Mouse (Mus musculus) neural tube, embryonic 15.5 days (tissue): ENCODE results near the gene H1foo. TPM values are rescaled to one million over a fixed set of nuclear protein-coding genes. Genes with fewer than 3 reads are reported as not detected.

ENCODE experiments used
- ATAC-seq: fragments of 200-750 bp; cut with Nextera tagmentation; 2 replicates; pipeline ENCODE4 v1.8.0; 2017; ENCODE audit warnings: mild to moderate bottlenecking, moderate TSS enrichment, moderate library complexity; ENCODE audit not compliant: low FRiP score
- H3K27ac ChIP-seq: fragments of 300-500 bp; sonication (generic); replicated peaks from 2 replicates; pipeline ENCODE4 v1.5.1; 2015; ENCODE audit warnings: mild to moderate bottlenecking, inconsistent platforms
- H3K27me3 ChIP-seq: fragments of 300-500 bp; sonication (generic); replicated peaks from 2 replicates; pipeline ENCODE4 v1.6.1; 2015; ENCODE audit warnings: inconsistent platforms
- H3K36me3 ChIP-seq: fragments of 300-500 bp; sonication (generic); 2 replicates; pipeline ENCODE4 v1.6.1; 2015; ENCODE audit warnings: inconsistent platforms
- H3K4me1 ChIP-seq: fragments of 300-500 bp; sonication (generic); 2 replicates; pipeline ENCODE4 v1.6.1; 2015; ENCODE audit warnings: inconsistent platforms
- H3K4me2 ChIP-seq: fragments of 300-500 bp; sonication (generic); 2 replicates; pipeline ENCODE4 v1.6.1; 2015; ENCODE audit warnings: inconsistent platforms, mild to moderate bottlenecking, moderate library complexity
- H3K4me3 ChIP-seq: fragments of 300-500 bp; sonication (generic); replicated peaks from 2 replicates; pipeline ENCODE4 v1.5.1; 2015; ENCODE audit warnings: mild to moderate bottlenecking, inconsistent platforms
- H3K9ac ChIP-seq: fragments of 300-500 bp; sonication (generic); replicated peaks from 2 replicates; pipeline ENCODE4 v1.6.1; 2015; ENCODE audit warnings: mild to moderate bottlenecking, inconsistent platforms
- H3K9me3 ChIP-seq: fragments of 300-500 bp; sonication (generic); replicated peaks from 2 replicates; pipeline ENCODE4 v1.6.1; 2016; ENCODE audit warnings: inconsistent platforms
- WGBS: fragments of 180-500 bp; shearing (Covaris S2); methylation state at CpG from one replicate; pipeline ENCODE4 v1.1.7; 2015; ENCODE audit warnings: mixed read lengths; 5-methylcytosine and 5-hydroxymethylcytosine counted together
- polyA plus RNA-seq: library from polyadenylated mRNA; unstranded; fragments of >200 nt; fragmentation: Nextera tagmentation; extraction: Ambion mirVana; gene quantifications from 2 replicates; pipeline ENCODE4 v1.2.1, GENCODE M21; 2015

H1foo gene
- polyA plus RNA-seq, 1 experiment from 2014 or later: not detected

DNA sequence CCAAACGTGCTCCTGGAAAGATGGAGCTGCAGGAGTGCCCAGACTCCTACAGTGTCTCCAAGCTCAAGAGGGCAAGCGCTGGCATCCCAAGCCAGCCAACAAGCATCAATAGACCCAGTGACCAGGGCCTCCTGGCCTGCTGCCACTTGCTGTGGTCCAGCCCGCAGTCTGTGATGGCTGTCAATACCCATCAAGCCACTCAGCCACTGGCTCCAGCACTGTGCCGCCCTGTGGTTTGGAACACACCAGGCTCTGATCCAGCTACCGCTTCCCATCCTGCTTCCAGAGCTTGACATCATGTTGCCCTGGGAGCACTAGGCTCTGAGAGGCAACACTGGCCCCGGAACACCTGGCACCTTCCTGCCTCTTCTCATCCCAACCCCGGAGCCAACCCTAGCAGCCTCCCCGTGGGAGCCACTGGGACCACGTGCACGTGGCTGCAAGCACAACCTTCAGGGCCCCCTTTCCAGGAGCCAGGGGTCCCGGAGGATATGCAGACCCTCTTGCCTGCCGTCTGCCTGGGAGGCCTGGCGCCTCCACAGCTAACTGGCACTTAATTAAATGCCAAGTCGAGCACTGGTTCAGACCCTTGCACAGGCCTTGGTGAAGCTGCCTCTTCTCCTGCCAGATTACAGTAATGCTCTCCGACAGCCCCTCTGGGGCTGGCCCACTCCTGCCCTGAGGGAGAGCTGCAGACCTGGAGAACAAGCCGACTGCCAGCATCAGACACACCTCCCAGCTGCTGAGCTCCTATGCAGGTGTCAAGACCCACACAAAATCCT lies 29.3 kb downstream of the H1foo start:
- Histone ChIP-seq H3K9me3 (no peaks in the 10 kb centered on the region), H3K36me3 (no peaks in the 10 kb centered on the region), H3K4me1 (peaks cover 26% of the 10 kb centered on the region), H3K9ac (no peak overlapping the region), H3K4me2 (no peak overlapping the region), H3K27me3 (no peaks in the 10 kb centered on the region), H3K4me3 (no peak overlapping the region), H3K27ac (no peak overlapping the region)
- ATAC-seq: no peak
- 58% methylated on average over 16 of the region's 16 CpGs for WGBS

DNA sequence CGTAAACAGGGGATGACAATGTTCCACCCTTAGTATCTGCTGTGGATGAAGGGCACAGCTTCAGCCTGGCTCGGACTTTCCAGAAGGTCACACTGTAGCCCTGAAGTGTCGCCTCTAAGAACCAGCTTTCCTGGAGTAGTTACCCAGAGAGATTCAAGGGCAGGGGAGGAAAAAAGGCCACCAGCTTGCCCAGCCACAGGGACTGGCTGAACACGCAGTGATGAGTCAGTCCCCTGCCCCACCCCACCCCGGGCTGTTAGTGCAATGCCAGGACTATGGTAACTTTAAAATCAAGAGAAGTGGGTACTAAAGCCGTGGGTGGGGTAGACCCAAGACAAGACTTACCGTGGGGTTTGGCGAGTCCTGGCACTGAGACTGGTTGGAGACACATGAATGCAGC lies 30.9 kb downstream of the H1foo start:
- Histone ChIP-seq H3K36me3 (no peaks in the 10 kb centered on the region), H3K9ac (no peak overlapping the region), H3K4me2 (no peak overlapping the region), H3K4me1 (peaks cover 26% of the 10 kb centered on the region), H3K4me3 (no peak overlapping the region), H3K9me3 (no peaks in the 10 kb centered on the region), H3K27ac (no peak overlapping the region), H3K27me3 (no peaks in the 10 kb centered on the region; the same call in 1 of the 2 replicates)
- ATAC-seq: no peak
- 86% methylated on average over 8 of the region's 8 CpGs for WGBS

DNA sequence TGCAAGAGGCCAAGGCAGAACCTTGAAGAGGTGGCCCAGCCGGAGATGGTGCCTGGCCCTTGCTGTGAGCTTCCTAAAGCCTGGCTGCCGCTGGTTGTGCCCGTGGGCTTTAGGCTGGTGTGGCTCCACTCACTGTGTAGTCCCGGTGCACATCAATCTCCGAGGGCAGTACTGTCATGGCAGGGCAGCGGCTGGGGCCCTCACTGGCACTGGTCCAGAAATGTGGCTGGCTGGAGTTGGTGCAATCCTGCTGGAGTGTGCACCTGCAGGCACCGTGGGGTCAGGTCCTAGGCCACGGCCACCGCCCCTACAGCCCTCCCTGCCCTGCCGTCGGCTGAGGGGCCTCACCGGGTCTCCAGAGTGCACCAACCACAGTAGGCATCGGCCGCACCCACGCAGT lies 33.1 kb downstream of the H1foo start:
- 71% methylated on average over 15 of the region's 15 CpGs for WGBS
- H3K27ac ChIP-seq: no peak overlapping the region
- ATAC-seq: no peak
- H3K4me3 ChIP-seq: no peak overlapping the region
- no peaks in the 10 kb centered on the region; the same call in 1 of the 2 replicates for H3K27me3 ChIP-seq
- H3K9me3 ChIP-seq: no peaks in the 10 kb centered on the region
- H3K4me1 ChIP-seq: peaks cover 8% of the 10 kb centered on the region; the same call in 1 of the 2 replicates
- no peak overlapping the region for H3K9ac ChIP-seq
- no peaks in the 10 kb centered on the region for H3K36me3 ChIP-seq
- H3K4me2 ChIP-seq: no peak overlapping the region

DNA sequence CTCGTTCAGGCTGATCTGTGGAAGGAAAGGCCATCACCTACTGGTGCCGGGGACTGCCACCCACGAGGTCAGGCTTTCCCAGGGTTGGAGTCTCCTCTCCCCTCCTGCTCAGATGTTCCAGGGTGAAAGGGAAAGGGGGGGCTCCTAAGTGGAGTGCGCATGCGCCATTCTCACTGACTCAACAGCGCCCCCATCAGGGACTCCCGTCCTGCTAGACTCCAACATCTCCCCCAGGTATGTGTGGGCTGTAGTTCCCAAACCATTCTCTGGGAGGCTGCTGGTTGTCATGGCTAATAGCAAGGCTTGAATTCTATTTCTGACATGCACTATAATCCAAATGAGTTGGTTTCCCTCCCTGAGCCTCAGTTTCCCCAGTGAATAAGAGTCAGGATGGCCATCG lies 33.9 kb downstream of the H1foo start:
- Histone ChIP-seq H3K27ac (no peak overlapping the region), H3K4me3 (no peak overlapping the region), H3K9ac (no peak overlapping the region), H3K27me3 (no peaks in the 10 kb centered on the region; the same call in 1 of the 2 replicates), H3K9me3 (no peaks in the 10 kb centered on the region), H3K4me1 (peaks cover 9% of the 10 kb centered on the region; the same call in 1 of the 2 replicates), H3K4me2 (no peak overlapping the region), H3K36me3 (no peaks in the 10 kb centered on the region)
- no peak for ATAC-seq
- 68% methylated on average over 8 of the region's 8 CpGs for WGBS

DNA sequence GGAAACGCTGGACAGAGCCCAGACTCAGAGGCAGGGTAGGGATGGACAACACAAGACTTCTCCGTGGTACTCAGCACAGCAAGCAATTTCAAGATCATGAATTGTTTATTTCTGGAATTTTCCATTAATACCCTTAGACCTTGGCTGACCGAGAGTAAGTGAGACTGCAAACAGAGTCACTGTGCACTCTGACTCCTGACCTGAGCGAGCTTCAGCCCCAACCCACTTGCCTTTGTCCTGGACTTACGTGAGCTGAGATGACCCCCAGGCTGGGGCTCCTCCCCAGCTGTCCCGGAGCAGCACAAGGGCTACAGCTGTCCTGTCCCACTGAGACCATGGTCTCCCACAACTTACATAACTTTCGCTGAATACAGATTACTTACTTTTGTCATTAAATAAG lies 38.2 kb downstream of the H1foo start:
- no peaks in the 10 kb centered on the region for H3K9me3 ChIP-seq
- H3K4me2 ChIP-seq: no peak overlapping the region
- no peak for ATAC-seq
- 0 out of 2 replicates have a peak overlapping the region, but pooled peaks have one; percentile 15 for H3K27ac ChIP-seq
- H3K36me3 ChIP-seq: no peaks in the 10 kb centered on the region
- H3K4me3 ChIP-seq: no peak overlapping the region
- H3K9ac ChIP-seq: no peak overlapping the region
- H3K4me1 ChIP-seq: peaks cover 36% of the 10 kb centered on the region
- no peaks in the 10 kb centered on the region; the same call in 1 of the 2 replicates for H3K27me3 ChIP-seq
- WGBS: 52% methylated on average over 7 of the region's 7 CpGs

DNA sequence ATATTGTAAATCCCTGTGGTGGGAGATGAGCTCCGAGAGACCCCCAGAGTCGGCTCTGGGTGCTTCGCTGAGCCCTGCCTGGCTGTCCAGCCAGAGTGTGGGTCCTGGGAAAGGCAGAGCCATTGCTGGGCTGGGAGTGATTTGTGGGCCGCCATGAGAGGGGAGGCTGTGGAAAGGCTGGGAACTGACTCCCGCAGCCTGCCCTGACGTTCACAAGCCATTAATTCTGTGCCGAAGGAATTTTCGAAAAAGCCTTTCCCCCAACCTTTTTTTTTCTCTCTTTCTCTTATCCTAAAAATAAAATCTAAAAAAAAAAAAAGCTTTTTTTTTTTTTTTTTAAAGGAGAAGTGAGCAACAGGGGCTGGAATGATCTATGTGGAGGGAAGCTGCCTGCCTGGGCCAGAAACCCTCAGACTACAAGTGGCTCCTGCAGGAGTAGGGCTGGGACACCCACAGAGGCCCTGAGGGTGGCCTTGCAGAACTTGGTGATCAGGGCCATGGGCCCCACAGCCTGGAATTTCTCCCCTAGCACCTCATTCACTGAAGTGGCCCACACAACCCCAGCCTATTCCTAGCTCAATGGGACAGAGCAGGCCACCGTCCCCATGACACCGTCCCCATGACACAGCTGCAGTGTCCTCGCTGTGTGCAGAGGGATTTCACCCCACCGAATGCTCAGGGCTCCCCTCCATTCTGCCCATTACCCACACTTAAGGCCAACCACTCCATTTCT lies 38.7 kb downstream of the H1foo start:
- Histone ChIP-seq H3K4me1 (peaks cover 36% of the 10 kb centered on the region), H3K27ac (peak overlapping the region; percentile 15), H3K27me3 (no peaks in the 10 kb centered on the region; the same call in 1 of the 2 replicates), H3K9me3 (no peaks in the 10 kb centered on the region), H3K9ac (no peak overlapping the region), H3K36me3 (no peaks in the 10 kb centered on the region), H3K4me2 (no peak overlapping the region), H3K4me3 (no peak overlapping the region)
- ATAC-seq: no peak
- 32% methylated on average over 12 of the region's 12 CpGs for WGBS

DNA sequence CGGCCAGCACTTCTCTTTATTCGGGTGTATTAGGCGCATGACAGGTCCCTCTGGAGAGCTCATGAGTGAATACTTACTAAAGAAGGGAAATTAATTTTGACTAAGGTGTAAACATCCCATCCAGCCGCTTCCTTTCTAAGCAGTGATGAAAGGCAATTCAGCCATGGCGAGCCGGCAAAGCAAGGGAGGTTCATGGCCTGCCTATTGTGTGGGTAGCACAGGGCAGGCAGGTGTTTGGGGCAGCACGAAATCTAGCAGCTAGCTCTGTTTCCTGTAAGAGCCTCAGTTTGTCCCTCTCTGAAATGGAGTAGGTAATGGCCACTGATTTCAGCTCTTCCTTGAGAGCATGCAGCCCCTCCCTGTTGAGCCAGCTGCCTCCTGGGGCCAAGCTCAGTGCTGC lies 39.8 kb downstream of the H1foo start:
- Histone ChIP-seq H3K27ac (no peak overlapping the region), H3K4me3 (no peak overlapping the region), H3K27me3 (no peaks in the 10 kb centered on the region; the same call in 1 of the 2 replicates), H3K9ac (no peak overlapping the region), H3K4me2 (no peak overlapping the region), H3K4me1 (peaks cover 36% of the 10 kb centered on the region), H3K36me3 (no peaks in the 10 kb centered on the region), H3K9me3 (no peaks in the 10 kb centered on the region)
- ATAC-seq: no peak
- 55% methylated on average over 7 of the region's 7 CpGs for WGBS

DNA sequence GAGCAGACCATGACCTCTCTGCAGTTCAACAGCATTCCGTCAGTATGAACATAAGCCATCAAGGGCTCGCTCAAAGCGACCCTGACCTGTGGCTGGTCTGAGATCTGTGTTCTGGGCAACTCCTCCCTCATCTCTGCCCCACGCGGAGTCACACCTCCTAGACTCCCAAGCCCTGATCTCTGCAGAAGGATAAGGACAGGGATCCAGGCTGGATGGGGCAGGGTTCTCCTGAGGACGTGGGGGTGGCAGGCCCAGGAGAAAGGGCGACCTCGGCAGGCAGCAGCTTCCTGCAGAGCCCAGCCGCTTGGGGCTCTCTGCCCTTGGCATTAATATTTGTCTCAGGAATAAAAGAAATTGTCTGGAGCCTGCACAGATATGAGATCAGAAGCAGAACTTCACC lies 40.9 kb downstream of the H1foo start:
- ATAC-seq: no peak
- Histone ChIP-seq H3K27ac (no peak overlapping the region), H3K36me3 (no peaks in the 10 kb centered on the region), H3K9ac (no peak overlapping the region), H3K4me2 (no peak overlapping the region), H3K4me1 (peaks cover 36% of the 10 kb centered on the region), H3K27me3 (peaks cover 3% of the 10 kb centered on the region; the same call in 1 of the 2 replicates), H3K9me3 (no peaks in the 10 kb centered on the region), H3K4me3 (no peak overlapping the region)
- 79% methylated on average over 9 of the region's 9 CpGs for WGBS

DNA sequence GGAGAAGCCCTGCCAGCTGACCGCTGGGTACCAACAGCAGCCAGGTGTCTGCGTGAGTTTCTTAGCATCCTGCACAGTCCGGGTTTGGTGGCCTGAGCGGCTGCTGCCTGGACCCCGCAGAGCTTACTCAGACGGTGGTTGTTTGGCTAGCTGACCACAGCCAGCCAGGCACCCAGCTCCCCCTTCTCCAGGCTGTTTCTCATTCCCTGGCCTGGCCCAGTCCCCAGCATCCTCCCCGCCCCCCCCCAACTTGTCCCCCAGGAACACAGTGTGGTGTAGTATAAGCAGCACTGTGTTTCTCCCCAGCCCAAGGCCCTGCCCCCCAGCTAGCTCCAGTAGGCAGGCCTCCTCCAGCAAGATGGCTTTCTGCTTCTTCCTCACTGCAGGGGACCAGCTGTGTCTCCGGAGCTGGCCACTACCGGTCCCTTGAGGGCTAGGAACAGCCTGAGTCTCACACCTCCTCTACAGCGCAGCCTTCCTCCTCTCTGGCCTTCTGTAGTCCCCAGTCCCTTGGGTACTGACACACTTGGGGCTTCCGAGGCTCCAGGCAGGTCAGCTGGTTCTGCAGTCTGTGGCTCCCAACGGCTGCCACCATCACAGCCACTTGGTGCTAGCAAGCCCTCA lies 41.8 kb downstream of the H1foo start:
- no peak overlapping the region for H3K27ac ChIP-seq
- WGBS: 53% methylated on average over 12 of the region's 12 CpGs
- 0 out of 2 replicates have a peak overlapping the region, but pooled peaks have one; percentile 13 for H3K4me2 ChIP-seq
- no peak overlapping the region for H3K4me3 ChIP-seq
- no peaks in the 10 kb centered on the region for H3K9me3 ChIP-seq
- H3K27me3 ChIP-seq: peaks cover 13% of the 10 kb centered on the region
- no peaks in the 10 kb centered on the region for H3K36me3 ChIP-seq
- ATAC-seq: no peak
- no peak overlapping the region for H3K9ac ChIP-seq
- peaks cover 41% of the 10 kb centered on the region for H3K4me1 ChIP-seq

DNA sequence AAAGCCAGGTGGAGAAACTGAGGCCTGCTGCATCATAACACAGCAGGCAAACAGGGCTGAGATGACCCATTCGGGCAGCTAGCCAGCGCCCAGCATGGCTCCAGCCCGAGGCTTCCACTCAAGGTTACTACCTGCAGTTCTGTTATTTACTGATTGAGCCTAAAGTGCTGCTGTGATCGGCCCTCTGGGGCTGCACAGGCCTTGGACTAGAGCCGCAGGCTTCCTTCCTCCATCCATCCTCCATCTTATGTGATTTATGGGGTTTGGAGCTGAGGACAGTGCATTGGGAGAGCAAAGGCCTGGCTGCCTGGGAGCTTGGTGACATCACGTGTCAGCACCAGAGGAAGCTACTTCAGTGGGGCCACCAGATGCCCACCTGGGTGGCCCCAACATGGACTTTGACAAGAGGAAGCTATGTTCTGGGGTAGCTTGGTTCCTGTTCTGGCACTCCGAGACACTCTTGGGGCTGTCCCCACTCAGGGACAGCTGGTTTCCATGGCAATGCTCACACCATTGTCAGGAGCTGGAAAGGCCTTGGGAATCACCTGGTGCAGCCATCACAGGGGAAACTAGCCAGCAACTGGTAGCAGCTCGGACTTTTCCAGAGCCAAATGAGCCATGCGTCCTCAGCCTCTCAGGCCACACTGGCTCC lies 42.5 kb downstream of the H1foo start:
- Histone ChIP-seq H3K27me3 (peaks cover 19% of the 10 kb centered on the region), H3K4me3 (no peak overlapping the region), H3K9me3 (no peaks in the 10 kb centered on the region), H3K4me2 (0 out of 2 replicates have a peak overlapping the region, but pooled peaks have one; percentile 13), H3K36me3 (no peaks in the 10 kb centered on the region), H3K27ac (no peak overlapping the region), H3K9ac (no peak overlapping the region), H3K4me1 (peaks cover 46% of the 10 kb centered on the region)
- WGBS: 36% methylated on average over 9 of the region's 9 CpGs
- no peak for ATAC-seq

DNA sequence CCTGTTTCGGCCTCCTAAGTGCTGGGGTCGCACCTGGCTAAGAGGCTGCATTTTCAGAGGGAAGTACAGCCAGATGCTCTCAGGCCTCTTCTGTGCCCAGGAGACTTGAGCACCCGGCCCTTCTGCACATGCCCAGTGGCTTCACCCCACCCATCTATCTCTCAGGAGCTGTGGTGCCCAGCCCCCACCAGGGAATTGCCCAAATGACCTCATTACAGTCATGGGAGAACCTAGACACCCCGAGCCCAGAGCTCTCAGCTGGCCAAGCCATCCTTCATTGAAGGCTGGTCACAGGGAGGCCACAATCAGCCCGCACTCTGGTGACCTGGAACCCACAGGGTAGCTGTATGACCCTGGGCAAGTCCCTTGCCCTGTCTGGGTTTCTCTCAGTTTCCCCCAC lies 44.3 kb downstream of the H1foo start:
- ATAC-seq: no peak
- H3K4me1 ChIP-seq: peaks cover 55% of the 10 kb centered on the region
- 68% methylated on average over 5 of the region's 5 CpGs for WGBS

More for the DNA sequence above, 44.3 kb downstream of the H1foo start:
- Histone ChIP-seq H3K36me3 (no peaks in the 10 kb centered on the region), H3K9me3 (no peaks in the 10 kb centered on the region), H3K4me2 (0 out of 2 replicates have a peak overlapping the region, but pooled peaks have one; percentile 1), H3K27ac (no peak overlapping the region), H3K9ac (no peak overlapping the region), H3K4me3 (no peak overlapping the region), H3K27me3 (peaks cover 37% of the 10 kb centered on the region)
